Mouse (Mus musculus) liver, embryonic 14.5 days (tissue): Measurements from ENCODE around the gene Inpp5k.

Source experiments
- CTCF ChIP-seq: IDR thresholded peaks from 2 replicates; pipeline ENCODE4 v1.5.1; 2016; ENCODE audit warnings: antibody characterized with exemption, low read depth, control low read depth
- EP300 ChIP-seq: IDR thresholded peaks from 2 replicates; pipeline ENCODE4 v1.6.1; 2016; ENCODE audit warnings: antibody characterized with exemption, low read depth

DNA sequence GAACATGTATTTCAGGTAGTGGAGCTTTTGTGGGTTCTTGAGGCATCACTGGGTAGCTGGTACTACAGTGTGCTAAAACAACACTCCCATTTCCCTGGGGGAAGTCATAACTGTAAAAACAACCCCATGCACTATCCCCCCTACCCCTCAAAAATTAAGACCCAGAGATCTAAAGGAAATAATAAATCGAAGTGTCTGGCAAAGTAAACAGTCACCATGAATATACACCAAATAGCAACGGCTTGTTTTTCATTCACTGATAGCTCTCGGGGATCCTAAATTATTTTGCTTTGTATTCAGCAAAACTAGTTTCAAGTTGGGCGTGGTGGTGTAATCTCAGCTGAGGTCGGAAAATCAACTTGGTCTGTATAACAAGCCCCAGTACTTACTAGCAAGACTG, 690 bp upstream of the Inpp5k start:
- TF ChIP-seq EP300 (no peak), CTCF (no peak)
